Mouse (Mus musculus) liver (tissue): Measurements from ENCODE around the gene Dab2ip.

Source experiments
- DNase-seq: peaks from one replicate; pipeline ENCODE4 v3.0.0-alpha.2; 2020; ENCODE audit warnings: mixed read lengths

Dab2ip gene

GRCm38 (mm10) chr2:35689881-35690280 is 131.8 kb downstream of the Dab2ip start:
- no peak for DNase-seq

DNA sequence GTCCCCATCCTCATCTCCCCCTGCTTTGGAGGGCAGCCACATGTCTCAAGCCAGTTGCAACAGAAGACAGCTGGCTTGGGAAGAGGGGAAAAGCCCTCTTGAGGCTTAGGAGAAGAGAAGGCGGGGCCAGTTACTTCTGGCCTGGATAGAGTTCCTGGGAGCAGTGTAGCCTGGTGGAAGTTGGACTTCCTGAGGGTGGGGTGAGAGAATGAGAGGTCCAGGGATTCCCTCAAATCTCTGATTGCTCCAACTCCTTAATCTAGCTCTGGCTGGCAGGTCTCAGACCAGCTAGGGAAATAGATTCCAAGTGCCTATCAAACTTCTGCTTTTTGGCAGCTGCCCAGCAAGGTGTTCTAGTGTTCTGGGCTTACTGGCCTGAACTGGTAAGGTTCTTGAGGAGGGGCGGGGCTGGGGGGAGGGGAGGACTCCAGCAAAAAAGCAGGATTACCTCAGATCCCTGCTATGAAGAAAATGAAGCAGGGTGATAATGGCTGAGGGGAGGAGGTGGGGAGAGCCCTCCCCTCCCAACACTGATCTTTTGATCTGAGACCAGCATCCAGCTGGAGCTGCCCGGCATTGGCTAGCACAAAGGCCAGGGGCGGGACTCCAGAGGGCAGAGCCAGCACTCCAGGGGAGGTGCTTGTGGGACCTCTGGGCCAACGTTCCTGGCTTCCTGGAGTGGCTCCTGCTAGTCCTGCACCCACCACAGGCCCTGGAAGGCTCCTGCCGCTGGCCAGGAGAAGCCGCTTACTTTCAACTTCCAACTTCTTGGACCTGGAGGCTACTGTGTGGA is 133.4 kb downstream of the Dab2ip start:
- peak; percentile 75 for DNase-seq

DNA sequence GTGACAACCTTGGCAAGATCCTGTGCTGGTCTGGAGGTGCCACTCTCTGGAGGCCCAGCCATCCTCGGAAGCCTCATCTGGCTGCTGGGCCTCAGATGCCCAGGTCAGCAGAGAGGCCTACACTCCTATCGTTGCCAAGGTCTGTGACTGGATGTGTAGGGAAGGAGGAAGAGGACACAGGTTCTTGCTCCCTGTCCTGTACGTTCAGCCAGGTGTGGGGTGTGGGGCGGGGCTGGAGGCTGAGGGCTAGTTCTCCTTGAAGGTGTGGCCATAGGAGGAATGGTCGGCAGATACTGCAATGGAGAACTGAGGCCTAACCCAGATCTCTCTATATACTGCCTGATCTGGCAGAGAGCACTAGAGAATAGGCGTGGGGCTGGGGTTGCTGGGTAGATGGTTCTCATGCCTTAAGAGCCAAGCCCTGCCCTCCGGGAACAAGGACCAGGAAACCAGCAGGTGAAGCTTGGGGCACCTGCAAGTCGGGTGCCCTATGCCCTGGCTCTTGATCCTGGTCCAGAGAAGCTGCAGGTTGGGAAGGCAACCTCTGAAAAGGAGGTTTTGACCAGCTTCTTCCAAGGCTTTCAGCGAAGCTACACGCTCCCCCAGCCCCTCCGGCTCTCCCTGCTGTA is 134.3 kb downstream of the Dab2ip start:
- no peak for DNase-seq

- DNase-seq = no peak
Observed at GRCm38 (mm10) chr2:35693037-35693436, 135.0 kb downstream of the Dab2ip start.

GRCm38 (mm10) chr2:35694111-35694510 is 136.0 kb downstream of the Dab2ip start:
- DNase-seq = no peak

- DNase-seq = no peak
Observed at GRCm38 (mm10) chr2:35696193-35696541, 138.1 kb downstream of the Dab2ip start.

- no peak for DNase-seq
Observed at GRCm38 (mm10) chr2:35696542-35697391, 138.7 kb downstream of the Dab2ip start.

- no peak for DNase-seq
Observed at GRCm38 (mm10) chr2:35697768-35698167, 139.7 kb downstream of the Dab2ip start.

GRCm38 (mm10) chr2:35700966-35701365 is 142.9 kb downstream of the Dab2ip start:
- DNase-seq = no peak

DNA sequence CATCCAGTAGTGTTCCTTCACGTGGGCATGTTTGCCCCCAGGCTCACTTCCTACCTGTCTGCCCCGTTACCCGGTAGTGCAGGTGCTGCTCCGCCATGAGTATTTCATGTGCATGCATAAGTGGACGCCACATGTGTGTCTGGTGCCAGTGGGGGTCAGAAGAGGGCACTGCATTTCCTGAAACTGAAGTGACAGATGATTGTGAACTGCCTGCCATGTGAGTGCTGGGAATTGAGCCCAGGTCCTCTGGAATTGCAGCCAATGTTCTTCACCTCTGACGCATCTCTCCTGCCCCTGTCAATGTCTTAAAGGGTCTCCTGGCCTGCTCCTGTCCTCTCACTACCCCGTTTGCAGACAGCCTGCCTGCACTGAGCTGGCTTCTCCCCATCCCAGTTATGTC is 143.9 kb downstream of the Dab2ip start:
- DNase-seq = no peak

DNA sequence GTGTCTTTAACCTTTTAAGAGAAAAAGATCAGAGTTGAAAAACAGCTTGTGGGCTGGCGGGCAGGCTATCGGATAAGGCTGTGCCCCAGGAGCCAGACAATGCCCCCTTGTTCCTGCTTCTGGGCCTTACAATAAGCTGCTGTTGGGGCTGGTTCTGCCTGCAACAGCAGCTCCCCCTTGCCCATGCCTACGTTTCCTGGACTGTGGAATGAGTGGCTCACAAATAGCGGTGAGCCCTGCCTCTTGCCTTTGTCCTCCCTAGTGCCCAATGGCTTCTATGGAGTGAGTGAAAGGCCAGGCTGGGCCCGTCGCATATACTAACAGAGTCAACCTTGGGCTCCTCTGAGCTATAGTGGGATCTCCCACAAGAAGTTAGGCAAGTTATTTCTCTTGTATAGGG is 144.5 kb downstream of the Dab2ip start:
- no peak for DNase-seq

DNA sequence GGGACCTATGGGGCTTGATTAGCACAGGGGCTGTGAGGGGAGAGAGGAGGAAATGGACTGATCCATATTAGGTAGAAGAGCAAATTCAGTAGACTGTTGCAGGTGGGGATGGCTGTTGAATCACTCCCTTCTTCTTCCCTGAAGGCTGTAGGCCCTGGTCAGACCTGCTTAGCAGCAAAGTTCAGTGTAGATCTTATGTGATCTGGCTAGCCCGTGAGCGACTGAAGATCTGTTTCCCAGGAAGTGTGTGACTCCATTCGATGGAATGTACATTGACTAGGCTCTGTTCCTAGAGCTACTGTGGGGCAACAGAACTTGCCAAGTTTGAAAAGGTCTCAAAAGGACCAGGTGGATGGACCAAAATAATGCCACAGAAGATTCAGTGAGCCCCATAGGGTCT is 145.2 kb downstream of the Dab2ip start:
- DNase-seq = no peak

- DNase-seq = no peak
Observed at GRCm38 (mm10) chr2:35712611-35713010, 154.5 kb downstream of the Dab2ip start.

DNA sequence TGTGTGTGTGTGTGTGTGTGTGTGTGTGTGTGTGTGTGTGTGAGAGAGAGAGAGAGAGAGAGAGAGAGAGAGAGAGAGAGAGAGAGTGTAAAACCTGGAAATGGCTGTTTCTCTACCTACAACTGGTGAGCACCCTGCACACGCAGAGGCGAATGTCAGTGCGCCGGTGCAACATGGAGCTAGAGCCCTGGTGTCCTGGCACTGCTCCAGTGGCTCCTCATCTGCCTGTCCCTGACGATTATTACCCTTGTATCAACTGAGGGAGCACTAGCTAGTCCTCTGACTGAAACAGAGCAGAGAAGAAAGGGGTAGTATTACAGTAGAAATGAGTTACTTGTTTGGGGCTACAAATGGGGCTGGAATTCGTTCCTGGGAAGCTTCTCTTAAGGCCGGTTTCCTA is 155.4 kb downstream of the Dab2ip start:
- no peak for DNase-seq

DNA sequence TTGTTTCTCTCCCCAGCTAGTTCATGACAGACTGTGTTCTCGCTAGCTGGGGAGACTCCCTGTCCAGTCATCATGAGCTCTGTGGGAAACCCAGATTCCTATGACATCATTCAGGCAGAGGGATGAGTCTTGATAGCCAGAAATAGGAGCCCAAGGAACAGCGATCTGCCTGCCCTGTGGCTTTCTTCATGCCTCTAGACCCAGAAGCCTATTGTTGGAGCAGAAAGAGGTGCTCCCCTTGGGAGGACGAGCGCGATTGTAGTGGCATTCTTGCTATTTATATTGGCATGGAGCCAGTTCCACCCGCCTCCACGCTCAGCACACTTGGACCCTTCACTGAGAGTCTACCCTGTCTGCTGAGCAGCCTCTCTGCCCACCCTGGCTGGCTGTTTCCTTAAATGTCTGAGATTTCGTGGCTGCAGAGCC is 156.7 kb downstream of the Dab2ip start:
- DNase-seq = no peak

- DNase-seq = no peak
Observed at GRCm38 (mm10) chr2:35715485-35715884, 157.4 kb downstream of the Dab2ip start.

DNA sequence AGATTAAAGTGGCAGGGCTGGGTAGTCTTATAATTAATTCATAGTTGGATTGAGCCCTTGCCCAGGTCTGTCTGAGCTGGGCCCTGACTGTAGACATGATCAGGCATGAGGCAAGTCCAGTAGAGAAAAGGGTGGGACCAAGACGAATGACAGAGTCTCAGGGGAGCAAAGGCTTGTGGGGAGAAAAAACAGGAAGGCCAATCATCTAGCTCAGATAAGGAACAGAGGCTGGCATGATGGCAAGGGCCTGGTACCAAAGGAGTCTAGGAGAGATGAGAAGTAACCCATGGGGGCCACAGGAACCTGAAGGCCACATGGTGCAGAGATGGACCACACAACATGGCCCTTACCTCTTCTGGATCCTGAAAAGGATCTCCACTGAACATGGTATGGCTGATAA is 158.1 kb downstream of the Dab2ip start:
- DNase-seq = no peak

DNA sequence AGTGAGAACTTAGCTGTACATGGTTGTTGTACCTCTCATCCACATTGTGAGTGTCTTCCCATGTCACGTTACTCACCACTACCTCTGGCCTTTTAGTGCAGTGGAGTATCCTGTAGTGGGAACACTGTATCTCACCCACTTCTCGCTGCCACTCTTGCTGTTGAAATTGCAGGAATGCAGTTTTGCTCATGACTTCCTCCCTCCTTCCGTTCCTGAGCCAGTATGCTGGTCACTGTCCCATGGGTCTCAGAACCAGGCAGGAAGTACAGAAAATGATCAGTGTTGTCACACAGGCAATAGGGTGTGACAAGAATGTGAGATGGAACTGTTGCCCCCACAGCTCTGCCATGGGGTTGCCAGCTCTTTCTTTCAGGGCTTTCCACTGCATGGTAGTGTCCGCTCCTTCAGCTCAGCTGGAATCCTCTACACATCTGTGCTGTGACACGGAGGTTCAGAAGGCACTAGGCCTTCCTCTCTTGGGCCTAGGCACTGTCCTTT is 160.0 kb downstream of the Dab2ip start:
- no peak for DNase-seq

GRCm38 (mm10) chr2:35718662-35719061 is 160.6 kb downstream of the Dab2ip start:
- no peak for DNase-seq

DNA sequence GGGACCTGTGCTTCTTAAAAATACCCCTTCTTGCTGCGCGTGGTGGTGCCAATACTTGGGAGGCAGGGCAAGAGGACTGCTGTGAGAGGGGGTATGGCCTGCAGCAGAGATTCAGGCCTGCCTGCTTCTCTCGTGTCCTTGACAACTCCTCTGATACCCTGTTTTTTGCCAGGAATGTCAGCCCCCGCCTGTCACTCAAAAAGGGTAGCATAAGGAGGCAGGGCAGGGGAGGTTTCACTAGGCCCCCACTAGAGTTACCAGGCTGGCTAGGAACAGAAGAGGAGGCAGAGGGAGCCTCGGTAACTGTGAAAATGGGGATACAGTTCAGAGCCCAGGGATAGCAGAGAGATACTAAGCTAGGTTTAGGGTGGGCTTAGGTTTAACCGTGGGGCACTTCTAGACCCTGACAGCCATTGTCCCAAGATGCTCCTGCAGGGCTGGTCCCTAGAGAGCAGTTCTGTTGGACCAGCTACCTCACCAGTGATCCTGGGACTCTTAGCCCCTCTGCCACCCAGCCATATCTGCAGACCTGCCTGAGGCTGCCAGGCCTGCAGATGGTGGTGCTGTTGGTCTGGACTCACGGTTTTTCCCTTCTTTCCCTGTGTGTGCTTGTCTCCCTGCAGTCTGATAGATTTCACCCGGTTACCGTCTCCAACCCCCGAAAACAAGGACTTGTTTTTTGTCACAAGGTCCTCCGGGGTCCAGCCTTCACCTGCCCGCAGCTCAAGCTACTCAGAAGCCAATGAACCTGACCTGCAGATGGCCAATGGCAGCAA is 161.4 kb downstream of the Dab2ip start:
- DNase-seq = no peak

- no peak for DNase-seq
Observed at GRCm38 (mm10) chr2:35720104-35720503, 162.0 kb downstream of the Dab2ip start.

DNA sequence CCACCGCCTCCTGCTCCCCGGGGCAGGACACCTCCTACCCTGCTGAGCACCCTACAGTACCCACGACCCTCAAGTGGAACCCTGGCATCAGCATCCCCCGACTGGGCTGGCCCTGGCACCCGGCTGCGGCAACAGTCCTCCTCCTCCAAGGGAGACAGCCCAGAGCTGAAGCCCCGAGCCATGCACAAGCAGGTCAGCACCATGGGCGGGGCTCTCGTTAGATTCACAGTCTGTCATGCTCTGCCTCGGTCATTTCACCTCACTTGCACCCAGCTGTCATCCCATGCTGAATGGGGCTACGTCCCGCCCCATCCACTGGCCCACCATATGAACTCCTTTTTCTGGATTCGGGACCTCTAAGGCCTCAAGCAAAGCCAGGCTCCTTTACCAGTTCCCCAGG is 162.5 kb downstream of the Dab2ip start:
- DNase-seq = no peak

- no peak for DNase-seq
Observed at GRCm38 (mm10) chr2:35720956-35721355, 162.9 kb downstream of the Dab2ip start.
